Mouse (Mus musculus) lung, postnatal 25 days (tissue): ENCODE measurements at regions not wholly inside any gene's neighbourhood (a gene's known extent, or its start where the extent isn't known, plus 50 kb on each side); places are given as distances from the start of the nearest gene placed in this dataset.

Experiments used
- DNase-seq: peaks from one replicate; pipeline ENCODE4 v3.0.0; 2022; ENCODE audit warnings: low spot score

- DNase-seq = no peak
Measured at GRCm38 (mm10) chr3:35027898-35028297, 377.7 kb downstream of the Sox2 start.

GRCm38 (mm10) chr3:35029924-35030323, 379.7 kb downstream of the Sox2 start:
- no peak for DNase-seq

GRCm38 (mm10) chr3:35033587-35033986, 383.4 kb downstream of the Sox2 start:
- no peak for DNase-seq

- peak; percentile 42 for DNase-seq
Measured at GRCm38 (mm10) chr3:35035234-35035633, 385.0 kb downstream of the Sox2 start.

GRCm38 (mm10) chr3:35043705-35044104, 393.5 kb downstream of the Sox2 start:
- DNase-seq = no peak

GRCm38 (mm10) chr3:35059438-35059837, 409.2 kb downstream of the Sox2 start:
- no peak for DNase-seq

GRCm38 (mm10) chr3:35060042-35060441, 409.8 kb downstream of the Sox2 start:
- no peak for DNase-seq

- DNase-seq = peak; percentile 21
Measured at GRCm38 (mm10) chr3:35066824-35067223, 416.6 kb downstream of the Sox2 start.

GRCm38 (mm10) chr3:35068586-35068985, 418.4 kb downstream of the Sox2 start:
- peak; percentile 44 for DNase-seq

GRCm38 (mm10) chr3:35071046-35071445, 420.8 kb downstream of the Sox2 start:
- DNase-seq = no peak

- DNase-seq = no peak
Measured at GRCm38 (mm10) chr3:35079887-35080286, 429.7 kb downstream of the Sox2 start.

- DNase-seq = peak; percentile 19
Measured at GRCm38 (mm10) chr3:35084091-35084867, 434.1 kb downstream of the Sox2 start.

- no peak for DNase-seq
Measured at GRCm38 (mm10) chr3:35088241-35089080, 438.3 kb downstream of the Sox2 start.

GRCm38 (mm10) chr3:35090496-35091133, 440.4 kb downstream of the Sox2 start:
- DNase-seq = no peak

- DNase-seq = no peak
Measured at GRCm38 (mm10) chr3:35093001-35093400, 442.8 kb downstream of the Sox2 start.

GRCm38 (mm10) chr3:35095221-35095620, 445.0 kb downstream of the Sox2 start:
- DNase-seq = no peak

- no peak for DNase-seq
Measured at GRCm38 (mm10) chr3:35096381-35096780, 446.2 kb downstream of the Sox2 start.

- DNase-seq = no peak
Measured at GRCm38 (mm10) chr3:35097766-35098165, 447.6 kb downstream of the Sox2 start.

- no peak for DNase-seq
Measured at GRCm38 (mm10) chr3:35099226-35099625, 449.0 kb downstream of the Sox2 start.

GRCm38 (mm10) chr3:35099876-35100420, 449.7 kb downstream of the Sox2 start:
- DNase-seq = no peak

GRCm38 (mm10) chr3:35101286-35101685, 451.1 kb downstream of the Sox2 start:
- DNase-seq = no peak

GRCm38 (mm10) chr3:35101951-35102350, 451.7 kb downstream of the Sox2 start:
- no peak for DNase-seq
